Mouse (Mus musculus) heart, embryonic 14.5 days (tissue): ENCODE measurements around the gene Sipa1l1. TPM values are rescaled to one million over a fixed set of nuclear protein-coding genes. Genes with fewer than 3 reads are reported as not detected.

Experiments
- ATAC-seq: fragments of 200-750 bp; cut with Nextera tagmentation; 2 replicates; pipeline ENCODE4 v1.8.0; 2017; ENCODE audit warnings: low read depth, moderate TSS enrichment; ENCODE audit not compliant: insufficient number of reproducible peaks, insufficient read depth, low FRiP score
- H3K27ac ChIP-seq, 2 experiments: fragments of 200-500 bp in 1 of 2; fragments of 300-500 bp in 1 of 2; sonication (generic) in 1 of 2; replicated peaks in 1 of 2; 2 replicates each; pipeline ENCODE4 v1.5.1; 2012 to 2014; ENCODE audit warnings: low read depth in 2 of 2, low read length in 2 of 2, control low read depth in 1 of 2, mild to moderate bottlenecking in 1 of 2, mixed read lengths in 1 of 2; ENCODE audit not compliant: control insufficient read depth in 1 of 2, insufficient read depth in 1 of 2
- H3K27me3 ChIP-seq: fragments of 300-500 bp; sonication (generic); 2 replicates; pipeline ENCODE4 v1.6.1; 2014; ENCODE audit warnings: mild to moderate bottlenecking, low read length, control low read depth; ENCODE audit not compliant: control insufficient read depth, insufficient read depth
- H3K36me3 ChIP-seq: fragments of 300-500 bp; sonication (generic); 2 replicates; pipeline ENCODE4 v1.6.1; 2014; ENCODE audit warnings: mild to moderate bottlenecking, control low read depth, low read length, mixed read lengths; ENCODE audit not compliant: control insufficient read depth, insufficient read depth
- H3K4me1 ChIP-seq, 2 experiments: fragments of 200-500 bp in 1 of 2; fragments of 300-500 bp in 1 of 2; sonication (generic) in 1 of 2; 2 replicates each; pipeline ENCODE4 v1.6.1; 2012 to 2014; ENCODE audit warnings: low read length in 2 of 2, control low read depth in 1 of 2, mixed read lengths in 1 of 2; ENCODE audit not compliant: control insufficient read depth in 2 of 2, insufficient read depth in 2 of 2
- H3K4me2 ChIP-seq: fragments of 300-500 bp; sonication (generic); 2 replicates; pipeline ENCODE4 v1.6.1; 2014; ENCODE audit warnings: mild to moderate bottlenecking, low read length
- H3K4me3 ChIP-seq, 2 experiments: fragments of 200-500 bp in 1 of 2; fragments of 300-500 bp in 1 of 2; sonication (generic) in 1 of 2; 2 replicates each; pipeline ENCODE4 v1.5.1; 2012 to 2014; ENCODE audit warnings: low read length in 2 of 2, mild to moderate bottlenecking in 2 of 2, control low read depth in 1 of 2, low read depth in 1 of 2, moderate library complexity in 1 of 2; ENCODE audit not compliant: control insufficient read depth in 1 of 2, insufficient read depth in 1 of 2
- H3K9ac ChIP-seq: fragments of 300-500 bp; sonication (generic); 2 replicates; pipeline ENCODE4 v1.6.1; 2014; ENCODE audit warnings: mild to moderate bottlenecking, low read length
- H3K9me3 ChIP-seq: fragments of 300-500 bp; sonication (generic); 2 replicates; pipeline ENCODE4 v1.6.1; 2016; ENCODE audit warnings: low read length, control low read depth; ENCODE audit not compliant: control insufficient read depth
- WGBS: fragments of 180-500 bp; shearing (Covaris S2); extraction: QIAGEN DNeasy Blood & Tissue Kit; methylation state at CpG from one replicate; pipeline ENCODE4 v1.1.7; 2014; 5-methylcytosine and 5-hydroxymethylcytosine counted together
- polyA plus RNA-seq: library from polyadenylated mRNA; unstranded; fragments of >200 nt; fragmentation: Nextera tagmentation; extraction: Ambion mirVana; gene quantifications from 2 replicates; pipeline ENCODE4 v1.2.1, GENCODE M21; 2014

Gene Sipa1l1
- polyA plus RNA-seq = 25.6 and 25.7 TPM in 2 replicates

DNA sequence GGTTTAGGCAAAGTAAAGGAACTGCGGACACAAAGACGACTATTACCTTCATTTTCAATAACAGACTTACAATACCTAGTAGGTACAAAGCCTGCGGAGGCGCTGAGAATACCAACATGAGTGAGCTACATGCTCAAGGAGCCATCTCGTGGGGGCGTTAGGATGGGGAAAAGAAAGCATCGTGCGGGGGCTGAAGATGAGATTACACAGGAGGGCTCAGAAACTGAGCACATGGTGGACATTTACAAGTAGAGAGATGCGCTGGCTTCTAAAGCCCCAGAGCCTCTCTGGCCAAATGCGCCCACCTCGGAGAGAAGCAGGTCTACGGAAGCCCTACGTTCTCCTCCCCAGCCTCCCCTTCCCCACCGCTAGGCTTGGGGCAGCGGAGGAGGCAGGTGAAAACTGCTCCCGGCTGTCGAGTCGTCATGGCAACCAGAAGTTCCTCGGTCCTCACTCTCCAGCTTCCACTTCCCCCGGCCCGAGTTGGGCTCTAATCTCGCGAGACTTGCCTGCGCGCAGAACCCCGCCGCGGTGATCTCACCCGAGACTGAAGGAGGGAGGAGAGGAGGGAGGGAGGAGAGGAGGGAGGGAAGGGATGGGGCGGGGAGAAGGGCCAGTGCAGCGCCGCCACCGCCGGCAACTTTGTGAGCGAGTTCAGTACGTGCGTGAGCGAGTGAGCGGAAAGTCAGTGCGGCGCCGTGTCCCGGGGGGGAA is at the start of gene Sipa1l1:
Gene Sipa1l1 (plus strand): TSS at position 501 of the 714 bp plus-strand sequence.
- H3K9ac ChIP-seq = peak within 1 kb of the TSS; percentile 96
- H3K4me3 ChIP-seq = peak within 1 kb of the TSS; percentile 69 to 95
- WGBS = under 1% methylated on average over 31 of the region's 43 CpGs
- H3K27ac ChIP-seq = peak within 1 kb of the TSS; percentile 92 to 93
- no peaks in the 10 kb centered on the region for H3K36me3 ChIP-seq
- H3K4me2 ChIP-seq = peak within 1 kb of the TSS; percentile 68
- H3K9me3 ChIP-seq = no peaks in the 10 kb centered on the region
- H3K4me1 ChIP-seq = peaks cover 2 to 20% of the 10 kb centered on the region in 2 experiments
- peak; percentile 87 for ATAC-seq
- H3K27me3 ChIP-seq = no peaks in the 10 kb centered on the region

DNA sequence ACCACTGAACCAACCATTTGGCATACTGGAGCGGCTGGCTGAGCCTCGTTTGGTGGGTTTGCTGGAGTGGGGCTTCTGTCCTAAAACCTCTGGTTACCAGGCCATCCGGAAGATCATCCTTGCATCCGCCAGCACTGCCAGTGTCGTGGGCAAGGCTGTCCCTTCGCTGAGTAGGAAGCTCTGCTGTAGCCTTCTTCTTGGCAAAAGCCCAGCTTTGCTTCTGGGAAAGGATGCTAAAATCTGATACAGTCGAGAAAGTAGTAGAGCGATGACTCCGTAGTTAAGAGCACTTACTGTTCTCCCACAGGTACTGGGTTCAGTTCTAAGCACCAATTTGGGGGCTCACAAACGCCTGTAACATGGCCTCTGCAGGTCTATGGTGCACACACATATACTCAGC is 47.2 kb upstream of the Sipa1l1 start:
- ATAC-seq = no peak

DNA sequence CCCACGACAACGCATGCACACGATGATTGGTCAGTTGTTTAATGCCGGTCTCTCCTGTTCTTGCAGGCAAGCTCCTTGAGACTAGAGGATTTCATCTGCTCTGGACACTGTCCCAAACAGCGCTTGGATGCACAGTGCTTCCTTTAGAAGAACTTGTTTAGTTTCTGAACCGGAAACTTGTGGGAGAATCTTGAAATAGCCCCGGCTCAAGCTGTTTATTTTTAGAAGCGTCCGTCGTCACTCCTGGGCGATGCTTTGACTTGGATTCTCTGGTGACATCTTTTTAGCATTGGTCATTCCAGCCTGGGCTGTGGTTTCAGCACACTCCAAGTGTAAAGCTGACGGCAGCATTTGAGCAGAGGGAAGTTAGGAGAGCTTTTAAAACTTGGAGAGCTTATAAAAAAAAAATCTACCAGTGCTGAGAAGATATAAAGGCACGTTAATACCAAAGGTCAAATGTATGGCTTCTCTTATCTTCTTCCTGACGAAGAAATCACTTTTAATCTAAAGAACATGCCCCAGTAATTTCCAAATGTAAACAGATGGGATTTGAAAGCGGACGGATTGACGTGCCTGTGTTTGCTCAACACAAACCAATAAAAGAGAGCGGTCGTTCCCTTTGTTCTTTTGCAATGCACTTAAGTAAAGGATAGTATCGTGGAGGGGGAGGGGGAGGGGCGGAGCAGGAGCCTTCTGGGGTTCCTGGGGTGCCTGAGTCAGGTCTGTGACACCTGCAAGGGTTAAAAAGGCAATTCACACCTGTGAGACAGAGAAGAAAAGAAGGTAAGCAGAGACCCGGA is 46.5 kb upstream of the Sipa1l1 start:
- H3K4me3 ChIP-seq = peak overlapping the region; percentile 22 to 28; a peak in 3 of 4 replicates
- H3K9me3 ChIP-seq = no peaks in the 10 kb centered on the region
- peak; percentile 72; the same call in 1 of the 2 replicates for ATAC-seq
- H3K27me3 ChIP-seq = no peaks in the 10 kb centered on the region
- H3K27ac ChIP-seq = peak overlapping the region; percentile 94 to 95
- H3K4me1 ChIP-seq = peaks cover 15 to 31% of the 10 kb centered on the region in 2 experiments
- no peaks in the 10 kb centered on the region for H3K36me3 ChIP-seq
- H3K9ac ChIP-seq = peak overlapping the region; percentile 62
- WGBS = 2% methylated on average over 22 of the region's 22 CpGs
- peak overlapping the region; percentile 62 for H3K4me2 ChIP-seq

More for the DNA sequence above, 47.2 kb upstream of the Sipa1l1 start:
- no peaks in the 10 kb centered on the region for H3K9me3 ChIP-seq
- H3K27ac ChIP-seq = peak overlapping the region; percentile 94 to 95
- peak overlapping the region; percentile 22 to 28; a peak in 3 of 4 replicates for H3K4me3 ChIP-seq
- peaks cover 15 to 31% of the 10 kb centered on the region in 2 experiments for H3K4me1 ChIP-seq
- H3K4me2 ChIP-seq = peak overlapping the region; percentile 62
- WGBS = 40% methylated on average over 10 of the region's 10 CpGs
- peak overlapping the region; percentile 62 for H3K9ac ChIP-seq
- no peaks in the 10 kb centered on the region for H3K27me3 ChIP-seq
- H3K36me3 ChIP-seq = no peaks in the 10 kb centered on the region

DNA sequence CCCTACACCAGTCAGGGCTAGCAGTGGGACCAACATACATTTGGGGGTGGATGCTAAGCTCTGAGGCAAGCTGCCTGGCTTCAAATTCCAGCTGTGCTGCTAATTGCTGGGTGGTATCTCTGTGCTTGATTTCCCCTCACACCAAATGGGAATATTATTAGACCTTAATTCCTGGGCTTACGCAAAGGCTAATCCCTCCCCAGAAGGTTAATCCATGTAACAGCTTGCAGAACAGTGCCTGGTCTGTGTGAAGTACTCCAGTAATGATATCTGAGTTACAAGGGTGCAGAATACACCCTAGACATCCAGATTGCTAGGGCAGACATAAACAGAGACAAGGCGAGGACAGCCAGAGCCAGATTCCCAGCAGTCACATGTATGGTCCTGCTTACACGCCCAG is 42.3 kb upstream of the Sipa1l1 start:
- Histone ChIP-seq H3K4me2 (no peak overlapping the region), H3K4me3 (no peak overlapping the region), H3K9ac (no peak overlapping the region), H3K4me1 (peaks cover 12 to 14% of the 10 kb centered on the region in 2 experiments), H3K36me3 (no peaks in the 10 kb centered on the region), H3K9me3 (no peaks in the 10 kb centered on the region), H3K27ac (no peak overlapping the region), H3K27me3 (no peaks in the 10 kb centered on the region)
- 66% methylated on average over 3 of the region's 3 CpGs for WGBS
- ATAC-seq = no peak

DNA sequence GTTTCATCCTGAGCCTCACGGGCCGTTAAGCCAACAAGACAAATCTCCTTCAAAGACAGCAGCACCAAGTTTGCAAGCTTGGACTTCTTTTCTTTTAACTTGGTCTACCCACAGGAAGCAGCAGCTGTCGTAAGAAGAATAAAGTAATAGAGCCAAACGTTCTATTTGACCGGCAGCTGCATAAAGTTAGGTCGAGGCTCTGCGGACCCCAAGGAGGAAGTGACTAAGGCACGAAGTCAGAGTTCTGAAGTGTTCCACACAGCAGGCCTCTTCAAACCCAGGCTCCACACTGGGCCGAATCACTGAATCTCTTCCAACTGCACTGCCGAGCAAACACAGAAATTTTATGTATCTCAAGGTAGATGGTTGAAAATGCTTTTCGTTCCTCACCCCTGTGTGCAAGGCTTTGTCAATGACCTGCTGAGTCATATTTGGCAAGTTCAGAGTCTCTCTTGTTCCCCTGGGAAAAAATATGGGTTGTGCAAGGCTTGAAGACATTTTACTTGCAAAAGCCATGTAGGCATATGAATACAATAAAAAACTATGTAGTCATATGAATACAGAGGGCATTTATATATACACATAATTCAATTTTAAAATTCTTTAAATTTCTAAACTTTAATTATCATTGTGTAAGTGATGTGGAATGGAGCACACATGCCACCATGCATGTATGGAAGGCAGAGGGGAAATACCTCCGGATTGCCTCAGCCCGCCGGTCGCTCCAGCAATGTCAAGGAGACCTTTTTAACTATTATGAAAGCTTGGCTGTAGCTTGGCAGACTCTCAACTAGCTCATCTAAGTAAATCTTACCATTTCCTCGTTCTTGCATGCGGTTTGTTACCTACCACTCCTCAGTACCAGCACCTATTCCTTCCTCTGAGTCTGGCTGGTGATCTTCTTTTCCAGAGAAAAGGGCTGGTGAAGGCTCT is 29.6 kb upstream of the Sipa1l1 start:
- H3K27me3 ChIP-seq = no peaks in the 10 kb centered on the region
- H3K4me1 ChIP-seq = no peaks in the 10 kb centered on the region
- H3K36me3 ChIP-seq = no peaks in the 10 kb centered on the region
- H3K4me3 ChIP-seq = no peak overlapping the region
- H3K9me3 ChIP-seq = no peaks in the 10 kb centered on the region
- H3K27ac ChIP-seq = no peak overlapping the region
- WGBS = 83% methylated on average over 17 of the region's 17 CpGs
- no peak for ATAC-seq
- H3K4me2 ChIP-seq = no peak overlapping the region
- H3K9ac ChIP-seq = no peak overlapping the region

DNA sequence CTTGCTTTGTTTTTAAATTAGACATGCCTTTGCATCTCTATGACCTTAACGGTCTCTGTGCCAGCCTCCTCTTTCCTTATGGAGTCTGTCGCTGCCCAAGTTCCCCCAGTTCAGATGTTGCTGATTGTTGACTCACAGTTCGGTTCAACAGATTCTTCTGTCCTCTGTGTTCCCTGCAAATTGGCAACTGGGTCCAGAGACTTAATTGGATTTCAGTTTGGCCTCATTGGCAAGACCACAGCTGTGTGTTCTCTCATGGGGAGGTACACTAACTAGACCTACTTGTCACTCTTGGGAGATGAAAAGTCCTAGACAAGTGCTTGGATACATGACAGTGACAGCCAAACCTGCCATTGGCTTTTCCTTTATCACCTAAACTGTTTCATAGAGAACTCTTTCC is 25.7 kb upstream of the Sipa1l1 start:
- Histone ChIP-seq H3K4me3 (no peak overlapping the region), H3K27me3 (no peaks in the 10 kb centered on the region), H3K27ac (no peak overlapping the region), H3K36me3 (no peaks in the 10 kb centered on the region), H3K9me3 (no peaks in the 10 kb centered on the region), H3K4me1 (no peaks in the 10 kb centered on the region; a peak in 1 of 4 replicates), H3K9ac (no peak overlapping the region), H3K4me2 (no peak overlapping the region)
- WGBS = 75% methylated on average over 3 of the region's 3 CpGs
- ATAC-seq = no peak

DNA sequence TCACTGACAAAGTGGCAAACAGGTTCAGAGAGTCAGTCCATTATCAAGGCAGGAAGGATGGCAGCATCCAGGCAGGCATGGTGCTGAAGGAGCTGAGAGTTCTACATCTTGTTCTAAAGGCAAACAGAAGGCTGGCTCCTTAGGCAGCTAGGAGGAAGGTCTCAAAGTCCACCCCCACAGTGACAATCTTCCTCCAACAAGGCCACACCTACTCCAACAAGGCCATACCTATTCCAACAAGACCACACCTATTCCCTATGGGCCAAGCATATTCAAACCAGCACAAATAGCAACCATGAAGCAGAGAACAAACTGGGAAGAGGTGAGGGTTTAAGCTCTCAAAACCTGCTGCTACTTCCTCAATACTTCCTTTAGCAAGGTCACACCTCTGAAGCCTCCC is 23.9 kb upstream of the Sipa1l1 start:
- H3K36me3 ChIP-seq = no peaks in the 10 kb centered on the region
- H3K27me3 ChIP-seq = no peaks in the 10 kb centered on the region
- H3K4me3 ChIP-seq = no peak overlapping the region
- no peaks in the 10 kb centered on the region; a peak in 1 of 4 replicates for H3K4me1 ChIP-seq
- no peak overlapping the region for H3K27ac ChIP-seq
- no peak for ATAC-seq
- no peak overlapping the region for H3K4me2 ChIP-seq
- H3K9me3 ChIP-seq = no peaks in the 10 kb centered on the region
- H3K9ac ChIP-seq = no peak overlapping the region
